Mouse (Mus musculus) midbrain, embryonic 12.5 days (tissue): ENCODE data around the gene Foxc2. TPM values are rescaled to one million over a fixed set of nuclear protein-coding genes. Genes with fewer than 3 reads are reported as not detected.
"Not testable (repeated sequence)": the region's sequence is repeated elsewhere in the genome, so short reads cannot be mapped to it uniquely, and the experiment has no call there.

Experiments used
- ATAC-seq: fragments of 200-750 bp; cut with Nextera tagmentation; 2 replicates; pipeline ENCODE4 v1.8.0; 2017; ENCODE audit warnings: low read depth, moderate TSS enrichment, moderate library complexity; ENCODE audit not compliant: low FRiP score
- H3K27ac ChIP-seq: fragments of 300-500 bp; sonication (generic); replicated peaks from 2 replicates; pipeline ENCODE4 v1.5.1; 2016; ENCODE audit warnings: mild to moderate bottlenecking
- H3K27me3 ChIP-seq: fragments of 300-500 bp; sonication (generic); 2 replicates; pipeline ENCODE4 v1.6.1; 2016; ENCODE audit warnings: mild to moderate bottlenecking
- H3K36me3 ChIP-seq: fragments of 300-500 bp; sonication (generic); 2 replicates; pipeline ENCODE4 v1.6.1; 2016
- H3K4me1 ChIP-seq: fragments of 300-500 bp; sonication (generic); 2 replicates; pipeline ENCODE4 v1.6.1; 2016
- H3K4me2 ChIP-seq: fragments of 300-500 bp; sonication (generic); replicated peaks from 2 replicates; pipeline ENCODE4 v1.6.1; 2016; ENCODE audit warnings: mild to moderate bottlenecking, moderate library complexity
- H3K4me3 ChIP-seq: fragments of 300-500 bp; sonication (generic); 2 replicates; pipeline ENCODE4 v1.5.1; 2016; ENCODE audit warnings: mild to moderate bottlenecking
- H3K9ac ChIP-seq: fragments of 300-500 bp; sonication (generic); replicated peaks from 2 replicates; pipeline ENCODE4 v1.6.1; 2016; ENCODE audit warnings: mild to moderate bottlenecking, moderate library complexity
- H3K9me3 ChIP-seq: fragments of 300-500 bp; sonication (generic); 2 replicates; pipeline ENCODE4 v1.6.1; 2016; ENCODE audit warnings: mild to moderate bottlenecking
- WGBS: fragments of 180-500 bp; shearing (Covaris S2); methylation state at CpG from one replicate; pipeline ENCODE4 v1.1.7; 2016; 5-methylcytosine and 5-hydroxymethylcytosine counted together
- polyA plus RNA-seq: library from polyadenylated mRNA; unstranded; fragments of >200 nt; fragmentation: Nextera tagmentation; extraction: Ambion mirVana; gene quantifications from 2 replicates; pipeline ENCODE4 v1.2.1, GENCODE M21; 2016

The Foxc2 gene
- polyA plus RNA-seq, 1 experiment from 2014 or later, result 17.4 TPM

DNA sequence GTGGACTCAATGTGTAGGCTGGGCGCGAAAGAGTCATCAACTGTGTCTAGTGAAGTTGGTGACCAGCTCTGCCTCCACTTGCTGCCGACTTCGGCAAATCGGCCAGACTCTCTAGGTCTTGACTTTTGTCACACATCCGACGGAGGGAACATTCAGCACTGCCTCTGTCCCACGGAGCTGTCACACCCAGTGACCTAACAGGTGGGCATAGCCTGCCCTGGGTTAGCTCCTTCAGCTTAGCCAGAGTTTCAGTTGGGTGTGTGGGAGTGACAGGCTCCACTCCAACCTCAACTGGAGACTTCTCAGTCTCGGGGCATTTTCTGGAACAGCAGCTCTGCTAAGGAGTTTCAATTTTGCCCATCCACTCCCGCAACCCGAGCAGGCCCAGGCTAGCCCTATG lies 18.5 kb downstream of the Foxc2 start:
- H3K9ac ChIP-seq, result no peak overlapping the region
- H3K36me3 ChIP-seq, result no peaks in the 10 kb centered on the region
- no peaks in the 10 kb centered on the region for H3K4me1 ChIP-seq
- peaks cover 45% of the 10 kb centered on the region for H3K27me3 ChIP-seq
- no peak overlapping the region for H3K27ac ChIP-seq
- peaks cover 10% of the 10 kb centered on the region for H3K9me3 ChIP-seq
- 87% methylated on average over 11 of the region's 11 CpGs for WGBS
- no peak overlapping the region for H3K4me2 ChIP-seq
- no peak overlapping the region for H3K4me3 ChIP-seq
- ATAC-seq, result no peak

DNA sequence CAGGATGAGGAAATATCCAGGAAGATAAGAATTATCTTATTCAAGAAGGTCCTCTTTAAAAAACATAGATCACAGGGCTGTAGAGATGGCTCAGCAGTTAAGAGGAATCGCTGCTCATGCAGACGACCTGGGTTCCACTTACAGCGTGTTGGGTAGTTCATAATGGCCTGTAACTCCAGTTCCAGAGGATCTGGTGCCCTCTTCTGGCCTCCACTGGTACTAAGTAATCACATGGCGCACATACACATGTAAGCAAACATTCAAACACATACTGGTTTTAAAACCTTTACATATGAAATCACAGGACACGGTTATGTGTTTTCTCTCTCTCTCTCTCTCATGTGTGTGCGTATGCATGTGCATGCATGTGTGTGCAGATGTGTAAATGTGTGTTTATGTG lies 20.9 kb downstream of the Foxc2 start:
- peaks cover 28% of the 10 kb centered on the region for H3K27me3 ChIP-seq
- ATAC-seq, result no peak
- WGBS, result 94% methylated on average over 6 of the region's 6 CpGs

DNA sequence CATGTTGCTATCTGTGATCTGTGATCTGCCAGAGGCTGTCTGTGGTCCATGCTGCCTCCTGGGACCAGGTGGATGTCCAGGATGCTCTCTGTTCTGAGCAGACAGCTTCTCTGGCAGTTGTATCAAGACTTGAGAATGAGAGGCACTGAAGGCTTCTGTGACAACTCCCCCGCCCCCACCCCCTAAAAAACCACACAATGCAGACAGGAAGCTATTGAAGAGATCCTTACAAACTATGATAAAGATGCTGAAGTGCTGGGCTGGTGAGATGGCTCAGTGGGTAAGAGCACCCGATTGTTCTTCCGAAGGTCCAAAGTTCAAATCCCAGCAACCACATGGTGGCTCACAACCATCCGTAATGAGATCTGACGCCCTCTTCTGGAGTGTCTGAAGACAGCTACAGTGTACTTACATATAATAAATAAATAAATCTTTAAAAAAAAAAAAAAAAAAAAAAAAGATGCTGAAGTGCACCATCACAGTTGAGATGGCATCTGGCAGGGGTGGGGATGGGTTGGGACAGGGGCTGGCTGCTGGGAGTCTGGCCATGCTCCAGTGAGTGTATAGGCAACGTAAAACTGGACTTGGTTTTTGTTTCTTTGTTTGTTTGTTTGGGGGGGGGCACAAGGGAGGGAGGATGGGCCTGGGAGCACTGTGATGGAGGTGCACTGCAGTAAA lies 29.6 kb downstream of the Foxc2 start:
- H3K4me2 ChIP-seq, H3K9ac ChIP-seq, H3K36me3 ChIP-seq, H3K4me3 ChIP-seq, ATAC-seq, H3K9me3 ChIP-seq, H3K4me1 ChIP-seq, H3K27ac ChIP-seq: not testable (repeated sequence)
- H3K27me3 ChIP-seq, result peaks cover 19% of the 10 kb centered on the region; the same call in 1 of the 2 replicates
- WGBS, result 80% methylated on average over 5 of the region's 6 CpGs

More for the DNA sequence above, 20.9 kb downstream of the Foxc2 start:
- H3K4me1 ChIP-seq, result no peaks in the 10 kb centered on the region
- H3K4me3 ChIP-seq, result no peak overlapping the region
- H3K9ac ChIP-seq, result no peak overlapping the region
- H3K27ac ChIP-seq, result no peak overlapping the region
- peaks cover 10% of the 10 kb centered on the region for H3K9me3 ChIP-seq
- no peak overlapping the region for H3K4me2 ChIP-seq
- no peaks in the 10 kb centered on the region for H3K36me3 ChIP-seq

DNA sequence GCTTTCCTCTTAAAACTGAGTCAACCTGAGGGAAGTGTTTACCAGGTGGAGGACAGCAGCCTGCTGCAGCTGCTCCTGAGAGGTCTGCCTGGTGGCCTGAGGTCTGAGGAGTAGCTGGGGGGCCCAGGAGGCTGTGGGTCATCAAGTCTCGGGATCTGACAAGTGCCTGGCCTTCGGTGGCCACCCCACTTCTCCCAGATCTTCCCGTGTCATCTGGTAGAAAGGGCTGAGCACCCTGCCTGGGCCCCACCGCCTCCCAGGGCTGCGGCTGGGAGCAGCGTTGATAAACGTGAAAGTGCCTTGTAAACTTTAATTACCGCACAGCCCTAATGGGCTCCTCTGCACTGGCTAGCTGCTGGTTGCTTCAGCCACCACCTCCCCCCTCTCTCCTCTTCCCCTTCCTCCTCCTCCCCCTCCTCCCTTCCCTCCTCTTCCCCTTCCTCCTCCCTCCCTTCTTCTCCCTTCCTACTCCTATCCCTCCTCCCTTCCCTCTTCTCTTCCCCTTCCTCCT lies 32.7 kb downstream of the Foxc2 start:
- Histone ChIP-seq H3K27ac (no peak overlapping the region), H3K4me1 (no peaks in the 10 kb centered on the region), H3K4me3 (no peak overlapping the region), H3K36me3 (no peaks in the 10 kb centered on the region), H3K9me3 (no peaks in the 10 kb centered on the region), H3K27me3 (peaks cover 16% of the 10 kb centered on the region; the same call in 1 of the 2 replicates), H3K9ac (no peak overlapping the region), H3K4me2 (no peak overlapping the region)
- no peak for ATAC-seq
- WGBS, result 58% methylated on average over 8 of the region's 8 CpGs

DNA sequence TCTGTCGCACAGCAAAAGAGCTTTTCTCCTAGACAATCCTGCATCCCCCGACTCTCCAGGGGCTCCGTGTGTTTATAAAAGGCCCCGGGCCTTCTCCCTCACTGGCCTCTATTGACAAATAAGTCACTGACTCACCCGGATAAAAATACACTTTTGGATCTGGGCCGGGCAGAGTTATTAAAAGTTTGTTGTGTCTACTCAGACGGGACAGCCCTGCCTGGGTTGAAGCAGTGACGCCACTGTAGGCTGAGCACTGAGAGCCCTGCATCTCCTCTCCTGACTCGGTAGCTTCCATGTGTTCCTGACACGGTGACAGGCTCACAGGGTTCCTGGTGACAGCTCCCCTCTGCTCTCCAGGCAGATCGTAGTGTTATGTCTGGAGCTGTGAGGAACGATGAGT lies 36.4 kb downstream of the Foxc2 start:
- WGBS, result 69% methylated on average over 12 of the region's 12 CpGs
- Histone ChIP-seq H3K4me2 (no peak overlapping the region), H3K36me3 (no peaks in the 10 kb centered on the region), H3K9ac (no peak overlapping the region), H3K27ac (no peak overlapping the region), H3K27me3 (peaks cover 14% of the 10 kb centered on the region; the same call in 1 of the 2 replicates), H3K4me1 (no peaks in the 10 kb centered on the region), H3K9me3 (no peaks in the 10 kb centered on the region), H3K4me3 (no peak overlapping the region)
- no peak for ATAC-seq

DNA sequence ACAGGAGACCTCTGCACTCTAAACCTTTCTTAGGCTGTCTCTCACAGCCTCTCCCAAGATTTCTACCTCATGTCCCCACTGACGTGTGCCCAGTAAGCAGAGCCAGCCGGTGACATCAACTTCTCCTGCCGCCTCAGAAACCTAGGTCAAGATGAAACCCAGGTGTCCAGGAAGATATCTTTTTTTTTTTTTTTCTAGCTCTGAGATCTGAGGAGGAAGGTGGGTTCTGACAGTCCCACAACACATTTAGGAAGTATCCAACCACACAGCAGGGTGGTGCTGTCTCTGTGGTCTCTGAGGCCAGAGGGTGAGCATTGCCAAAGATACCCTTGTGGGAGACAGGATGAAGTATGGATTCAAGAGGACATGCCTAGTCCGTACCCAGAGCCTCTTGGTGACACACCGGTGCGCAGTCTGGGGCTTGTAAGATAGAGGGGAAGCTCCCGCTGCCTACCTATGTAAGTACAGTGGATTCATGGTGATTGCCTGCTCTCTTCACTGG lies 41.1 kb downstream of the Foxc2 start:
- Histone ChIP-seq H3K4me3 (no peak overlapping the region), H3K36me3 (no peaks in the 10 kb centered on the region), H3K4me2 (no peak overlapping the region), H3K9me3 (no peaks in the 10 kb centered on the region), H3K4me1 (no peaks in the 10 kb centered on the region), H3K27me3 (no peaks in the 10 kb centered on the region), H3K9ac (no peak overlapping the region), H3K27ac (no peak overlapping the region)
- WGBS, result 89% methylated on average over 7 of the region's 7 CpGs
- ATAC-seq, result no peak

DNA sequence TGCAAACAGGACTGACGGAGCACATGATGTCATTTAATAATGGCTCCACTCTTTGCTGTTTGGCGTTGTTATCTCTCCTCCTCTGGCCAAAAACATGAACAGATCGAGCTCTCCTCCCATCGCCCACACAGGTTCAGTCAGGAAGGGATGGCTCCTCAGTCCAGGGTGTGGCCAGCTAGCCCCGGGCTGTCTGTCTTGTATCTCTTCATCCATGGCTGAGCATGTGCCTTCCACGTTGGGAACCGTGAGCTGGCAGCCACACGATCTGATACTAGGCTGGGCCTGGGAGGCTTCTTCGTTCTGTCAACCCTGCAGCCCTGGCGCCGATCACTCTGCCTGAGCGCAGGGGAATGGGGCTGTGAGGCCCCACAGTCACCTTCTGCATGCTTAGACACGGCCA lies 42.8 kb downstream of the Foxc2 start:
- 81% methylated on average over 13 of the region's 13 CpGs for WGBS

DNA sequence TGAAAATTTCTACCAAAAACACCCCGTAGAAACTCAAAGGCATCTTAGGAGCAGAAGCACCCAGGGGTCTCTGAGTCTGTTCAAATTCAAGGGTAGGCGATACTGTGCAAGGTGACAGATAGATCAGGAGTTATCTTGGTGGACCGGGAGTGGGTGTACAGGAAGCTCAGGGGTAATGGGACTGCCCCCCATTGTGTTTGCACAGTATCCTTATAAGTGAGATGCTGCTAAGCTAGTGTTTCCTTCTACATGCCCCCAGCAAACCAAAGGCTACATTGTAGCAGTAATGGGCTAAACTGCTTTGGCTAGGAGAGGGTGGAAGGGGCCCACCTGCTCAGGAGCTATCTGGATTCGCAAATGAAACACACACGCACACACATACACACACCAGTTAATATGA lies 45.5 kb downstream of the Foxc2 start:
- Histone ChIP-seq H3K9me3 (no peaks in the 10 kb centered on the region), H3K4me2 (no peak overlapping the region), H3K9ac (no peak overlapping the region), H3K36me3 (no peaks in the 10 kb centered on the region), H3K4me3 (no peak overlapping the region), H3K4me1 (no peaks in the 10 kb centered on the region), H3K27me3 (no peaks in the 10 kb centered on the region), H3K27ac (no peak overlapping the region)
- no peak for ATAC-seq
- WGBS, result 94% methylated on average over 5 of the region's 5 CpGs

More for the DNA sequence above, 42.8 kb downstream of the Foxc2 start:
- H3K27me3 ChIP-seq, result no peaks in the 10 kb centered on the region
- no peak overlapping the region for H3K4me3 ChIP-seq
- H3K36me3 ChIP-seq, result no peaks in the 10 kb centered on the region
- no peak overlapping the region for H3K27ac ChIP-seq
- no peak overlapping the region for H3K9ac ChIP-seq
- no peaks in the 10 kb centered on the region for H3K9me3 ChIP-seq
- H3K4me1 ChIP-seq, result no peaks in the 10 kb centered on the region
- H3K4me2 ChIP-seq, result no peak overlapping the region
- no peak for ATAC-seq

DNA sequence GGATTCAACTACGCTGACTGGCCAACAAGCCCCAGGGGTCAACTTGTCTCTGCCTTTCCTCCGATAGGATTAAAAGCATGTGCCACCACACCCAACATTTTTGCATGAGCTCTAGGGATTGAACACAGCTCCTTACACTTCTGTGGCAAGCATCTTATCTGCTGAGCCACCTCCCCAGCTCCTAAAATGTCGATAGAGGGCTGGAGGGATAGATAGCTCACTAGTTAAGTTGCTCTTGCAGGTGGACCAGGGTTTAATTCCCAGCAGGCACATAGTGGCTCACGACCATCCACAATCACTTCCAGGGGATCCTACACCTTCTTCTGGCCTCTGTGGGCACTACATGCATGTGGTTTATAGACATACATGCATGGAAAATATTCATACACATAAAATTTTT lies 46.4 kb downstream of the Foxc2 start:
- Histone ChIP-seq H3K36me3 (no peaks in the 10 kb centered on the region), H3K27me3 (no peaks in the 10 kb centered on the region), H3K27ac (no peak overlapping the region), H3K4me3 (no peak overlapping the region), H3K9ac (no peak overlapping the region), H3K4me2 (no peak overlapping the region), H3K9me3 (no peaks in the 10 kb centered on the region), H3K4me1 (no peaks in the 10 kb centered on the region)
- WGBS, result 69% methylated on average over 4 of the region's 4 CpGs
- no peak for ATAC-seq

DNA sequence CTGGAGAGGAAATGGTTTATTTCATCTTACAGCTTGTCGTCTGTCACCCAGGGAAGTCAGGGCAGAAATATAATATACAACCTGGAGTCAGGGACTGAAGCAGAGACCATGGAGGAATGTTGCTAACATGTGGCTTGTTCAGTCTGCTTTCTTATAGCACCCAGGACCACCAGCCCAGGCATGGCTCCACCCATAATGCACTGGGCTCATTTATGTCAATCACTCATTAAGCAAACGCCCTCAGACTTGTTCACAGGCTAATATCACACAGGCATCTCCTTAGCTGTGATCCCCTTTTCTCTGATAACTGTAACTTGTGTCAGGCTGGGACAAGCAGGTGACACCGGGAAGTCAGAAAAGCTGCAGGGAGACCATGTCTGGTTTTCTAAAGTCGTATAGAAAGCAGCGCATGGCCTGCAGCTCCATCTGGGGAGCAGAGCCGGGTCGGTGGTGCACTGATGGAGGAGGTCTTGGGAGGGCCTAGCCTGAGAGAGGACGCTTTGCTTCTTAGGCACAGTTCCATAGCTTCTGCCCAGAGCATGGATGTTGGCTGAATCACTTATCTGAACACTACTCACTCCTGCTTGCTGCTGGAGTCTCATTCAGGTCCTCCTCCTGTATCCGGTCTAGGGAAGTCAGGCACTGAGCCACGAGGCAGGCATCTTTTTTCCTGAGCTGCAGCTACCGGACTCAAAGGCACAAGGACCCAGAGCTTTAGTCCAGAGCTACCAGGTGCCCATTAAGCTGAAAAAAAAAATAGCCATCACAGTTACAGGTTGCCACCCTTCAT lies 47.1 kb downstream of the Foxc2 start:
- H3K36me3 ChIP-seq, result no peaks in the 10 kb centered on the region
- no peak overlapping the region for H3K4me2 ChIP-seq
- no peaks in the 10 kb centered on the region for H3K4me1 ChIP-seq
- ATAC-seq, result no peak
- H3K27ac ChIP-seq, result no peak overlapping the region
- H3K9ac ChIP-seq, result no peak overlapping the region
- no peaks in the 10 kb centered on the region for H3K27me3 ChIP-seq
- no peaks in the 10 kb centered on the region for H3K9me3 ChIP-seq
- H3K4me3 ChIP-seq, result no peak overlapping the region
- WGBS, result 78% methylated on average over 11 of the region's 11 CpGs

DNA sequence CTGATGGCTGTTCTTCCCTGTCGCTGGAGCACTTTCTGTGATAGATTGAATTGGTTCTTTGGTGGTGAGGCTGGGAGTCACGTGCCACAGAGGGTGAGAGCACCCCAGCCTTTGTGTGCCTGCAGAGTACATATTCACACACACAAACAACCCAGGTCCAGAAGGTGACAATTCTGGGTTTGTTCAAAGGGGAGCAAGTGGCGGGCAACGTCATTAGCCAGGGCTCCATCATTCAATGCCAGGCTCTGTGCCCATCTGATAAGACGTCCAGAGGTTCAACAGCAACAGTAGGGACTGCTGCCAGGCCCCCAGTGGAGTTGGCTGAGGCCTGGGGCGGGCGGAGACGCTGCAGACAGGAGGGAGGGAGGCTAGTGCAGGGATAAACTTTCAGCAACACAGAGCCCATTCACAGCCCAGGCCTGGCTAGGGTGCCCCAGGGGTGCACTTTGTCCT lies 48.1 kb downstream of the Foxc2 start:
- no peak overlapping the region for H3K4me3 ChIP-seq
- H3K9ac ChIP-seq, result no peak overlapping the region
- H3K27ac ChIP-seq, result no peak overlapping the region
- H3K4me1 ChIP-seq, result no peaks in the 10 kb centered on the region
- H3K4me2 ChIP-seq, result no peak overlapping the region
- no peaks in the 10 kb centered on the region for H3K36me3 ChIP-seq
- no peaks in the 10 kb centered on the region for H3K9me3 ChIP-seq
- no peak for ATAC-seq
- no peaks in the 10 kb centered on the region for H3K27me3 ChIP-seq
- 62% methylated on average over 8 of the region's 8 CpGs for WGBS

DNA sequence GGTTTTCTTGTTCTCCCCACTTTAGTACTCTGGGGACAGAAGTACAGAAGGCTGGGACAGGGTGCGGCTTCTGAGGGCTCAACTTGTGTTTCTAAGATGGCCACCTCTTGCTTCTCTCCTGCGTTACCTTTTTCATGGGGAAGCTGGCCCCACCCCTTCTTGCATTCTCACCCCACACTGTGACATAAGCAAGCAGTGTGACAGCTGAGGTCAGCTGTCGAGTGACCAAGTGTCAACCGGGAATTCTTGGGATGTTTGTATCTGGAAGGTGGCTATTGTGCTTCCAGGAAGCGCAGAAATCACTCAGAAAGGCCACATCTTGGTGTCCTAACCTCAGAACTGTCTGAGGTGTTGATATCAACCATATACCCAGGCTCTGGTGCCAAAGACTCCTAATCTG lies 52.1 kb downstream of the Foxc2 start:
- Histone ChIP-seq H3K4me1 (no peaks in the 10 kb centered on the region), H3K4me3 (no peak overlapping the region), H3K27ac (no peak overlapping the region), H3K9me3 (no peaks in the 10 kb centered on the region), H3K4me2 (no peak overlapping the region), H3K27me3 (no peaks in the 10 kb centered on the region), H3K9ac (no peak overlapping the region), H3K36me3 (no peaks in the 10 kb centered on the region)
- WGBS, result 69% methylated on average over 5 of the region's 5 CpGs
- no peak for ATAC-seq
